Mouse (Mus musculus) liver, adult 2 months (tissue): ENCODE measurements around the gene Vamp5. TPM values are rescaled to one million over a fixed set of nuclear protein-coding genes. Genes with fewer than 3 reads are reported as not detected.

Experiments used
- DNase-seq: peaks from one replicate; pipeline ENCODE4 v3.0.0-alpha.2; 2011; ENCODE audit warnings: low read depth, low spot score; ENCODE audit errors: extremely low read depth
- H3K27ac ChIP-seq: fragments of 200-500 bp; replicated peaks from 2 replicates; pipeline ENCODE4 v1.5.1; 2012; ENCODE audit warnings: low read depth, mild to moderate bottlenecking, control low read depth, inconsistent platforms, low read length; ENCODE audit not compliant: insufficient read depth
- H3K27me3 ChIP-seq: fragments of 200-500 bp; 2 replicates; pipeline ENCODE4 v1.6.1; 2012; ENCODE audit warnings: mild to moderate bottlenecking, moderate library complexity, low read length, inconsistent platforms; ENCODE audit not compliant: control insufficient read depth, insufficient read depth
- H3K36me3 ChIP-seq: fragments of 200-500 bp; 2 replicates; pipeline ENCODE4 v1.6.1; 2012; ENCODE audit warnings: low read length, inconsistent platforms; ENCODE audit not compliant: control insufficient read depth, insufficient read depth
- H3K4me1 ChIP-seq: fragments of 200-500 bp; 2 replicates; pipeline ENCODE4 v1.6.1; 2011; ENCODE audit warnings: low read length; ENCODE audit not compliant: control insufficient read depth, insufficient read depth
- H3K4me3 ChIP-seq: fragments of 200-500 bp; 2 replicates; pipeline ENCODE4 v1.5.1; 2011; ENCODE audit warnings: low read depth, mild to moderate bottlenecking, control low read depth, low read length, moderate library complexity; ENCODE audit not compliant: insufficient read depth
- H3K79me2 ChIP-seq: fragments of 200-500 bp; 2 replicates; pipeline ENCODE4 v1.6.1; 2012; ENCODE audit warnings: inconsistent platforms, mild to moderate bottlenecking, low read length, moderate library complexity; ENCODE audit not compliant: control insufficient read depth, insufficient read depth
- H3K9ac ChIP-seq: fragments of 200-500 bp; 2 replicates; pipeline ENCODE4 v1.6.1; 2012; ENCODE audit warnings: low read depth, mild to moderate bottlenecking, control low read depth, inconsistent platforms, low read length
- CTCF ChIP-seq: fragments of 200-500 bp; IDR thresholded peaks from 2 replicates; pipeline ENCODE4 v1.5.1; 2011; ENCODE audit warnings: low read depth, low read length, control low read depth
- POLR2A ChIP-seq: fragments of 200-500 bp; IDR thresholded peaks from 2 replicates; pipeline ENCODE4 v1.6.1; 2011; ENCODE audit warnings: low read length, control low read depth; ENCODE audit not compliant: insufficient read depth; ENCODE audit errors: extremely low read depth
- WGBS: fragments of 180-500 bp; shearing (Covaris S2); methylation state at CpG from one replicate; pipeline ENCODE4 v1.1.7; 2018; 5-methylcytosine and 5-hydroxymethylcytosine counted together
- polyA plus RNA-seq: library from polyadenylated mRNA; depleted of rRNA; stranded (reverse); fragments of >200 nt; gene quantifications from 2 replicates; pipeline ENCODE4 v1.2.3, GENCODE M21; 2012
- total RNA-seq: library from RNA; depleted of rRNA; stranded (reverse); fragments of >200 nt; gene quantifications from 2 replicates; pipeline ENCODE4 v1.2.3, GENCODE M21; 2014

The Vamp5 gene
- total and polyA plus RNA-seq, 2 experiments, result 18.5 to 18.9 TPM

DNA sequence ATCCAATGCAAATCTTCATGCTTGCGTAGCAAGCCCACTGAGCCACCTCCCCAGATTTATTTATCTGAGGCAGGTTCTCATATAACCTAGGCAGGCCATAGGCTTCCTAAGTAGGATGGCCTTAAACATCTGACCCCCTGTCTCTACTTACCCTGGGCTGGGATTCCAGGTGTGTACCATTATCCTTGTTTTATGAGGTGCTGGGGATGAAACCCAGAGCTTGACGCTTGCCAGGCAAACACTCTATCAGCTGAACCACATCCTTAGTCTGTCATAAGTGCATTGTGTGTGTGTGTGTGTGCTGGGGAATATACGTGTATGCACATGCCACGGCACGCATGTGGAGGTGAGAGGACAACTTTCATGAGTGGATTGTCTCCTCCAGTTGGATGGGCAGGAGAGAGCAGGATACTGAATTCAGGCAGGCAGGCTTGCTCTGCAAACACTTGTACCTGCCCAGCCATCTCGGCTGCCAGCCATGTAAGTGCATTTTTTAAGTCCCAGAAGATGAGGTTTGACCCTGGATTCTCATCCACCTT lies 8.6 kb upstream of the Vamp5 start:
- H3K27ac ChIP-seq, result peak overlapping the region; percentile 93
- peaks cover 10% of the 10 kb centered on the region; the same call in 1 of the 2 replicates for H3K79me2 ChIP-seq
- H3K36me3 ChIP-seq, result peaks cover 21% of the 10 kb centered on the region
- no peak for DNase-seq
- WGBS, result 61% methylated on average over 6 of the region's 6 CpGs
- TF ChIP-seq POLR2A (no peak), CTCF (no peak)
- no peak overlapping the region for H3K4me3 ChIP-seq
- H3K4me1 ChIP-seq, result peaks cover 6% of the 10 kb centered on the region
- H3K9ac ChIP-seq, result peak overlapping the region; percentile 14
- no peaks in the 10 kb centered on the region for H3K27me3 ChIP-seq

DNA sequence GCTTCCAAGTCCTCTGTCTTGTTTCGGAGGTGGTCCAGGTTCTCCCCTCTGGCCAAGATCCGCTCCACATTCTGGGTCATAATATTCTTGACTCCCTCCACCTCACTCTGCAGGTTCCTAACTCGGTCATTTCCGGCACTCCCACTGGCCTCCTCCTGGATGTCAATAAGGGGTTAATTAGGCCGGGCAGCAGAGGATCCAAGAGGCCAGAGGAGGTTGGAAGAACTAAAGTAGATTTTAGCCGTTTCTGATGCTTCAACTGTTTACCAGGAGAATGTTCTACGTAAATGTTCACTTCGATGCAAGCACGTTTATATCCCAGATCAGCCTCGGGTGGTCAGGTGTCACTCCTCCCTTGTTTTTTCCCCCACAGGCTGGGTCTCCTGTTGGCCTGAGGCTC lies 8.0 kb upstream of the Vamp5 start:
- Histone ChIP-seq H3K36me3 (peaks cover 21% of the 10 kb centered on the region), H3K4me1 (peaks cover 6% of the 10 kb centered on the region), H3K27me3 (no peaks in the 10 kb centered on the region), H3K9ac (no peak overlapping the region), H3K4me3 (no peak overlapping the region), H3K27ac (no peak overlapping the region), H3K79me2 (peaks cover 10% of the 10 kb centered on the region; the same call in 1 of the 2 replicates)
- 77% methylated on average over 10 of the region's 10 CpGs for WGBS
- TF ChIP-seq POLR2A, result no peak
- TF ChIP-seq CTCF, result no peak
- no peak for DNase-seq

DNA sequence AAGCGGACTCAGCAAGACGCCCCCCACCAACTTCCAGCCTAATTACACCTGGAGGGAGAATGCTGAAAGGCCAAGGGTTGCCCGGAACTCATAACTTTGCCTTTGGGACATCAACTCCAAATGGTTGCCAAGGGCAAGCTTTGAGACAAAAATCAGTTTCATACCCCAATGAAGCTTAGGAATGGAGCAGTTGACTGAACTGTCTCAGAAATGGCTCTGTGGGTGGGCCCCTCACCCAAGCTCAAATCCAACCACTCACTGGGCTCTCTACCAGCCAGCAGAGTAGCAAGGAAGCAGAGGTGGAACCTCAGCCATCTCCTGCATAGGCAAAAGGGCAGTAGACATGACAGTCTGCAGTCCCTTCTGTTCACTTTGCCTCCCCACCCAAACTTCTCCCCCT lies 7.5 kb upstream of the Vamp5 start:
- 97% methylated on average over 3 of the region's 3 CpGs for WGBS
- H3K27ac ChIP-seq, result no peak overlapping the region
- peaks cover 7% of the 10 kb centered on the region for H3K4me1 ChIP-seq
- no peak overlapping the region for H3K9ac ChIP-seq
- no peak overlapping the region for H3K4me3 ChIP-seq
- no peaks in the 10 kb centered on the region for H3K27me3 ChIP-seq
- peaks cover 21% of the 10 kb centered on the region for H3K36me3 ChIP-seq
- H3K79me2 ChIP-seq, result peaks cover 10% of the 10 kb centered on the region; the same call in 1 of the 2 replicates
- no peak for DNase-seq
- TF ChIP-seq POLR2A (no peak), CTCF (no peak)

DNA sequence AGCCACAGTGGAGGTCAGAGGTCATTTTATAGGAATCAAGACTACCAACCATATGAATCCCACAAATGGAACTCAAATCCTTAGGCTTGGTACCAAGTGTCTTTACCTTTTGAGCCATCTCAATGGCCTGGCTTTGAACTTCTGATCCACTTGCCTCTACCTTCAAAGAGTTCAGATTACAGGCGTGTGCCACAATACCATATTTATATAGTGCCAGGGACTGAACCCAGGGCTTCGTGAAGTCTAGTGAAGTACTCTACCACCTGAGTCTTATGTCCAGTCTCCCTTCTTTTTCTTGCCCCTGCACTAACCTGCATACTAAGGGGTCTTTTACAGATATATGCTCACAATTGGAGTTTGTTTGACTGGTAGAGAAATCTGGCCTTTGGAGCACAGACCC lies 6.3 kb upstream of the Vamp5 start:
- peaks cover 10% of the 10 kb centered on the region; the same call in 1 of the 2 replicates for H3K79me2 ChIP-seq
- WGBS, result 96% methylated on average over 2 of the region's 2 CpGs
- peaks cover 21% of the 10 kb centered on the region for H3K36me3 ChIP-seq
- TF ChIP-seq POLR2A (no peak), CTCF (no peak)
- no peak overlapping the region for H3K4me3 ChIP-seq
- peaks cover 11% of the 10 kb centered on the region for H3K4me1 ChIP-seq
- no peak for DNase-seq
- no peak overlapping the region for H3K9ac ChIP-seq
- no peak overlapping the region for H3K27ac ChIP-seq
- H3K27me3 ChIP-seq, result no peaks in the 10 kb centered on the region

DNA sequence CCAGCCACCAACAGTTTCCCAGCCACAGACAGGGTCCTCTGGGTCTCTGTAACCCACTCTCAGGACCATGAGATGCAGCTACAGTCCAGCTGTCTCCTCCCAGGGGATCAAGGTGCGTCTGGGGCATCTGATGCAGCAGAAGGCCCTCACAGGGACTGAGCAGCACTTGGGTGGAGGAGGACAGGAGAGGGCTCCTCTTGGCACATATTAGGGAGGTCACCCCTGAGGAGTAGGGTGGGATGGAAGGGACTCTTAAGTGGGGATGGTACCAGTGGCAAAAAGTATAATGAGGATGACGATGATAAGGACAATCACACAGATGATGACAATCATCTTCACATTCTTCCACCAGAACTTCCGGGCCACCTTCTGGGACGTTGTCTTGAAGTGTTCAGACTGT lies 5.0 kb upstream of the Vamp5 start:
- Histone ChIP-seq H3K36me3 (peaks cover 21% of the 10 kb centered on the region), H3K9ac (no peak overlapping the region), H3K27ac (no peak overlapping the region), H3K27me3 (no peaks in the 10 kb centered on the region), H3K79me2 (peaks cover 10% of the 10 kb centered on the region; the same call in 1 of the 2 replicates), H3K4me3 (no peak overlapping the region), H3K4me1 (peaks cover 13% of the 10 kb centered on the region)
- WGBS, result 92% methylated on average over 4 of the region's 4 CpGs
- DNase-seq, result no peak
- TF ChIP-seq POLR2A, result no peak
- no peak for TF ChIP-seq CTCF

DNA sequence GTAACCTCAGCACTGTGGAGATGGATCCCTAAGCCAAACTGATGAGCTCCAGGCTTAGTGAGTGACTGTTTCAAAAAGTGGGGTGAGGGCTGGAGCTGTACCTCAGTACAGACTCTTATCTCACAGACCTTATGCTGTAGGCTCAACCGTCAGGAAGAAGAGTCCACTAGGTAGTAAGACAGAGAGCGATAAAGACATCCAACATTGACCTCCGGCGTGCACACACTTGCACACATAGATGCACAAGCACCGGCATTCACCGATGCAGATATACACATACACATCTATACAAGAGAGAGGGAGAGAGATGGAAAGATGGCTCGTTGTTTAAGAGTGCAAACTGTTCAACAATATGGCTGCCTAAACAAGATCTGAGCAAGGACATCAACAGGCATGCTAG lies 3.7 kb upstream of the Vamp5 start:
- Histone ChIP-seq H3K4me3 (no peak overlapping the region), H3K9ac (no peak overlapping the region), H3K27me3 (no peaks in the 10 kb centered on the region), H3K27ac (no peak overlapping the region), H3K36me3 (peaks cover 21% of the 10 kb centered on the region), H3K79me2 (peaks cover 3% of the 10 kb centered on the region; the same call in 1 of the 2 replicates), H3K4me1 (peaks cover 12% of the 10 kb centered on the region)
- 96% methylated on average over 7 of the region's 7 CpGs for WGBS
- TF ChIP-seq POLR2A (no peak), CTCF (no peak)
- no peak for DNase-seq
